Mouse (Mus musculus): ENCODE measurements at regions not wholly inside any gene's neighbourhood (a gene's known extent, or its start where the extent isn't known, plus 50 kb on each side); places are given as distances from the start of the nearest gene placed in this dataset.

DNA sequence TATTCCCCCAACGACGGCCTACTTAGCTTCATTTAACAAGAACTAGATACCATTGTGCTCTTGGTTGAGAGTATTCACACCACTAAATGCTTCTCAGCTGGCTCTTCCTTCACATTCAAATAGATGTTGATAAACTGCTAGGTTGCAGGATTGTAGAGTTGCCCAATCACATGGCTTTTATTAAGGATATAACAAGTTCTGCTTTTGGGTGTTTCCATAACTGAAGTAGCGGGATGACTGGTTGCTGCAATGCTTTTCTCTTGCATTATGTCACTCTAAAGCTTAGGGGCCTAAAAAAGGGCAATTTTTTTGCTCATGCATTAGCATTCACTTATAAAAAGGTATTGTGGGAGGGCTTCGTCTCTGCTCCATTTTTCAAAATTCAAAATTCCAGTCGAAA is 641.9 kb downstream of the Robo2 start:
- TF ChIP-seq MYOD1 (IDR thresholded peaks at IDR 0.05; ENCODE audit: control insufficient read depth, insufficient read length, low read depth) (no peak), CTCF (IDR thresholded peaks at IDR 0.05; ENCODE audit: control insufficient read depth, insufficient read depth, insufficient read length) (no peak), USF1 (IDR thresholded peaks at IDR 0.05; ENCODE audit: low read depth) (no peak), MYOG (IDR thresholded peaks at IDR 0.05; ENCODE audit: control insufficient read depth, extremely low read depth, insufficient read length) (no peak), MAX (IDR thresholded peaks at IDR 0.05) (no peak), CEBPB (IDR thresholded peaks at IDR 0.05; ENCODE audit: low read depth) (no peak)
